Mouse (Mus musculus): Measurements from ENCODE around the gene Arl15.

Arl15 gene

DNA sequence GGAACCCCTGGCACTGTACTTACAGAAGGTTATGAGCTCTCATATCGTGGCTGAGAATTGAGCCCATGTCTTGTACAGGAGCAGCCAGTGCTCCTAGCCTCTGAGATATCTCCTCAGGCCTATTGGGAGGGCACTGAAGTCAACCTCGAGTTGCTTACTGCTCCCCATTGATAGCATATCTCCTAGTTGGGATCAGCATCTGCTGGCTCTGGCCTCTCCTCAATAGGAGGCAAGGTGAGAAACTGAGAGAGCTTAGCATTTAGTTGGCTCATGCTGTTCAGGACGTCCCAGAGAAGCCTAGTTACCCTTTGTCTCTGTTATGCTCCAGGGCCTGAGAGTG is 49.0 kb downstream of the Arl15 start:
- no peak for DNase-seq (ENCODE audit: extremely low spot score, low spot score)

DNA sequence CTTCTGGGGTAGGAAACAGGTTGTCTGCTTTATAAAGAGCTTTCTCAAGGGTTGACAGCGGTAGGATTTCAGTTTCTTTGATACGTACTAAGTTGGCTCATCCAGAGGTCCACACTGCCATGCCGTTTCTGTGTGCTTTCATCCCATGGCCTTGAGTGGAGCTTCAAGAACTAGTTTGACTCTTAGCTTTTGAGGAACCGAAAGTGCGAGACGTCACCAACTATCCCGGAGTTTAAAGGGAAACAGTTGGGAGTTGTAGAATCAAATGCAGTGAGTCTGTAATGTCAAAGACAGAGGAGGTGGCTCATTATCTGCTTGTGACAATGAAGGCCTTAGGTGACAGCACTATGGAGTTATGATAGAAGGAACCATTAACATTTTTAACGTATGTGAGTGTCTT is 49.6 kb downstream of the Arl15 start:
- DNase-seq (ENCODE audit: extremely low spot score, low spot score) = no peak

DNA sequence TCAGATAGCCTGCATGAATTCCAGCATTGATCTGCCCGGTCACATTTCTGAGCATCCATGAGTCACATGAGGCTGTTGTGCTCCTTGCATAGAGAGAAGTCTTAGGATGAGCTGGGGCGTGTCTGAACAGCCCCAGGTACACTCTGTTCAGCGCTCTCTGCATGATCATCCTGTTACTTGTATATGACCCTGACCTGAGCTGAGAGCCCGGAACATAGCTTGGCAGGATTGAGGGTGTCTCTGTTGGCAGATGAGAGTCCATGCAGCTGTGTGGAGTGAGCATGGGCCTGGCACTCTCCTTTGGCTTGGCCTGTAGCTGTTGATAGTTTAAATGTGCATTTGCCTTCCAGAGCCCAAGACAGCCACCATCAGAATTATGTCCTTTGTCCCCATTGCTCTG is 50.4 kb downstream of the Arl15 start:
- no peak for DNase-seq (ENCODE audit: extremely low spot score, low spot score)

DNA sequence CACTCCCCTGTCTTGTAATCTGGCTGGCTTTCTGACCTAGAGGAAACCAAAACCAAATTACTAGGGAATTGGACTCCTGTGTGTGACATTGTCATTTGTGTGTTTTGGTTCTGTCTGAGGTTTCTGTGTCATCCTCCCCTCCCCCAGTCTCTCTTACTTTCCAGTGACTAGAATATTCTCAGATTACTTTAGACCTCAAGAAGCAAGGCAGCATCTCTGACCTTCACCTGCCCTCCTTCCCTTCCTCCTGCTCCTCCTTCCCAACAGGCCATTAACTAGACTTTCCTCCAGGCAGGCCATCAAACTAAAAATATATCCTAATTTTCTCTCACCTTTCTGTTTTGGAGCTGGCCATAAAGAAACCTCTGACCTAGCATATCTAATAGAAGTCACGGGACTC is 50.9 kb downstream of the Arl15 start:
- no peak for DNase-seq (ENCODE audit: extremely low spot score, low spot score)

DNA sequence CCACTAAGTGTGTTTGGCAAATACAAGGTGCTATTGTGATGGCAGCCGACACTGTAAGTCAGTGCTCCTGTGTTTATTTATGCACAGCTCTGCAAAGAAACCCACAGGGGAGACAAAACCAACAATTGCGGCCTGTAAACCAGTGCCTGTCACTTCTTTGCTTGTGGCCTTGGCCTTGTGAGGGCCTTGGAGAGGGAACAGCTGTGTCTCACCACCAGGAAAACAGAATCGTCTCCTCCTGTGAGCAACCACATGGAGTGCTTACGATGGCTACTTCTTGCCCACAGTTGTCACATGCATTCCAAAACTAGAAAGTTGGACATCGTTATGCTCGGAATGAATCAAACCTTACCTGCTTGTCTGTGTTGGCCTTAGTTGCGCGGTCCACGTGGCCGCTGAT is 52.1 kb downstream of the Arl15 start:
- DNase-seq (ENCODE audit: extremely low spot score, low spot score) = no peak

DNA sequence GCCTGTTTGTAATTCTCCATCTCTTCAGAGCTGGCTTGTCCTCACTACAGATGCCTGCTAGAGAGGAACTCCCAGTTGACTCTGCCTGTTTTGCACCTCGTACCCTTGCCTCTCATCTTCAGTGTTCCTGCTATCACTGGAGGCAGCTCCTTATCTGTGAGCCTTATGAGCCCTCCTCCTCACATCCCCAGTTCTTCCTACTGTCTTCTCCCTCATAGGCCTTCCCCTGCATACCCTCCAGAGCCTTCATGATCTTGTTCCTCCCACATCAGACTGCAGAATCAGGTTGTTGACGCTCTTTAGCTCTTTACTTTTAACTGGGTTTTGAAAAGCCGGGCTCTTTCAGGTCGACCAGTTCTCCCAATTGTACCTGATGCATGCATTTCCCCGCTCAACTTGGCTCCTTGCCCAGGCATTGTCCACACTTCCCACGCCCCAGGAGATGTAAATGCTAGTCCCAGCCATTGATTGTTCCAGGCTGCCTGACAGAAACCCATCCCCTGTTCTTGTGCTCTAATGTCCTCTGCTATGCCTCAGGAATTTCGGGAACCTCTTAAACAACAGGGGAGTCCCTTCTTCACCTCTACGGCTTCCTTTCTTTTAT is 56.2 kb downstream of the Arl15 start:
- DNase-seq (ENCODE audit: extremely low spot score, low spot score) = no peak

DNA sequence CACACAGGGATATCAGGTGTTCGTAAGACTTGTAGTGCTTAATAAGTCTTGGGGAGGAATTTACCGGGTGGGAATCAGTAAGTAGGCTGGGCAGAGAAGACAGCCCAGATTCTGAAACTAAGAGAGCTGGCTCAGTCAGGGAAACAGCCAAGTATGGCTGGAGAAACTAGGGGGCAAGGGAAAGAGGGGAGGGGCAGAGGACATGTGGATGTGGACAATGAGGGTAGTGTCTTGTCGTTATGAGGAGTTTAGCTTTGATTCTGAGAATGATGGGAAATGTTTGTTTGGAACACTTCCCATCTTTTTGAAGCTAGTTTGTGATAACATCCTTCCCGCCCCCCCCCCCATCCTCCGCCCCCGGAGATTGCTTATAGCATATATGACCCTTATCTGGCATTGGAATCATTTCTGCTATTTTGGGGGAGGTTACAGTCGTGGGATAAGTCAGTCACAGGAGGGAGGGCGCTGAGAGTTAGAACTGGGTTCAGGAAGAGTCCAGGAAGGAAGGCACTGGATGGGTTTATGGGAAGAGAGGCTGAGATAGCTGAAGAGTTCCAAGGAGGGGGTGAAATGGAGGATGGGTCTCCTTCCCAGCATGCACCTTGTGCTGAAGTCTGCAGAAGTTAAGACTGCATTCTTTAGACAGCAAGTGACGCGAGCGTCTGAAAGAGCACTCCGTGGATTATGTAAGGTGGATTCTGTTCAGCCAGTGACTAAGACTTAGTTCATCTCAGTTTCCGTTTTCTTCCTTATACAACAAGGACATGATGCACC is 57.5 kb downstream of the Arl15 start:
- no peak for DNase-seq (ENCODE audit: extremely low spot score, low spot score)

DNA sequence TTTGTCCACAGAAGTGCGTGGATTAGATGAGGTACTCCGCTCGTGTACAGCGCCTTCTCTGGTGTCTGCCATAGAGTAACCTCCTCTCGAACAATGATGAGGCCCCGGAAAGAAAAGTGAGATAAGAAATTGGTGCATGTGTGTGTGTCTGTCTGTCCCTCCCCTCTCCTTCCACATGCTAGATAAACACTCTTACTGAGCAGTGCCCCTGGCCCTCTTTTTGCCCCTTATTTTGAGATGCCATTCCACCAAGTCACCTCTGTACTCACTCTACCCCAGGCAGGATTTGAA is 58.0 kb downstream of the Arl15 start:
- DNase-seq (ENCODE audit: extremely low spot score, low spot score) = no peak

DNA sequence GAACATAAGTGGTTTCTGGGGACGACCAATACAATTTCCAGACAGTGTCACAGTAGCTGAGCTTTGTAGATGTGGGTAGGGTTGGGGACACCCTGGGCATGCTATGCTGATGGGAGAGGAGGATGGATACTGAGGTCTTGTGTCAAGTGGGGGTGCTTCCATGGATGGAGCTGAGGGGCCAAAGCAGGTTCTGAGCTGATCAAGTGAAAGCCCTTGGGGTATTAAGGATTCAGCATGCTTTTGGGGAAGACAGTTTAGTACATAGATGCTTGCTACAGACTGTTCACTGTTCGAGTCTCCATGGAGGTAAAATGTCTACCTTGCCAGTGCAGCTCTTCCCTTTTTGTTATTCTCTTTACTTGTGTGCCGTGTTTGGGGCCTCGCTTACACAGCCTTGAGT is 59.8 kb downstream of the Arl15 start:
- no peak for DNase-seq (ENCODE audit: extremely low spot score, low spot score)

DNA sequence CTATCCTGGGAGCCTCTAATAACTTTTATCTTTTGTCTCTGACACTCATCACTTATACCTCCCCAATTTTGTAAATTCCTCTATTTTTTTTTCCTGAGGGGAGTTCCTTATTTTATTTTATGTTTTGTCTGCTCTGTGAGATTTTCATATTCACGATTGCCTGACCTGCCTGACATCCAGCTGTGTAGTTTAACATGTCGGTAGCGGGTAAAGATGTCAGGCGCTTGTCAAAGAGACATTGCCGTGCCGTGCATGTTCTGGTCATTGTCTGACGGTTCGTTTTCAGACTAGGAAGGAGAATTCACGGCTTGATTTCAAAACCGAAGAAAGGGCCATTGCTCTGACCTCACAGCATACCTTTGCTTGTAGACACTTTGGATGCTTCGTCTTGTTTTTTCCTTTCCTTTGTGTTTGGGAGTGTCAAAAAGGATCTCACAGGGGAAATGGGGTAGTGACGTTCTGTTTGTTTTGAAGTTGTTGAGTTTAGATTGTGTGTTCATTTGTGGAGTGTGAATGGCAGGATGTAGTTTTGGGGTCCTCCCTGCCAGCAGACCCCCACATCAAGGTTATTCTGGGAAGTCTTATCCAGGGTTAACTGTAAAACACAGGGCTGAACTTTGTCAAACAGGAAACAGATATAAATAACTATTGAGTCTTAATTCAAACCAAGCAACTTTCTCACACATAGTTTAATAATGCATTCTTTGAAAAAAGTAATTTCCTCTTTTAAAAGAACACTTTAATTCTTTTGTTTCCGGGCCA is 60.4 kb downstream of the Arl15 start:
- DNase-seq (ENCODE audit: extremely low spot score, low spot score) = no peak

DNA sequence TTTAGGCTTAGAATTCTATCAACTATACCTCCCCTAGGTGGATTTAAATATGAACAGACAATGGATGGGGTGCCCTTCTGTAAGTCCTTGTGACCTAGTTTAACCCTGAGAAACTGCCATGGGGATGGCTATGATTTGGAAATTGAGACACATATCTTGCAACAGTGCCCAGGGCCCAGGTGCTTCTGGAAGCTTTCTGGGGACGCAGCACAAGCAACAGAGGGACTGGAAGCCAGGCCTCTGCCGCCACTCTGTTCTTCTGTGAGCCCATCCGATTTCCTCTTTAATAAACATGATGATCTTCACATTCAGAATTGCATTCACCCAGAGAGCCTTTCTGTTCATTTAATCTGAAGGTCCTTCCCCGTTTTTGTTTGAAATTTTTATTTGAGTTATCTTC is 62.6 kb downstream of the Arl15 start:
- no peak for DNase-seq (ENCODE audit: extremely low spot score, low spot score)

DNA sequence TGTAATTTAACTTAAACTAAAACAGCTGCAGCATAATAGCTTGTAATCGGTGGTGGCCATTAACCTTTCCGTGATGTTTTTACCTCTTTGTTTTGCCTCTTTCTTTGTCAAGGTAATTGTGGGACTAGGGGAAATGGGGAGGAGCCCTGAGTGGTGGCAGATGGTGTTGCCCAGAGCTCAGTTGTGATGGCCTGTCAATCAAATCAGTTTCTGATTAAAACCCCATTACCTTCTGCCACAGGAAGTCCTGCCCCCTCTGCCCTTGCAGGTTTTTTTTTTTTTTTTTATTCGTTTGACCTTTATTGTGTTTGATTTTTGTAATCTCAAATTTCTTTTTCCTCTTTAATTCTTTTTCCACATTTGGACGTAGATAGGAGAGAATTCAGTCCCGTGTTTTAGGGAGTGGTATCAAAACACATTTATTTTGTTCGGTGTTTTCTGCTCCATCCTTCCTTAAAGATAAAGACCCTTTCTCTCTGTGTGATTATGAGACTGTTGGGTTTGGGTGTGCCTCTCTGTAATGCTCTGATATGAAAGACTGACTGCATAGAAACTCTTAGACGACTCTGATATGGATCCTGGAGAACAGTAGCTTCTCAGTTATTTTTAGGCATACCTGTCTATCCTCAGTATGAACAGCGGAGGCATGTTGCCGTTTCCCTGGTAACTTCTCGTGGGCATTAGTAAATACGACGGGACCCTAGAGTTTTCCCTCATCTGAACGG is 64.5 kb downstream of the Arl15 start:
- no peak for DNase-seq (ENCODE audit: extremely low spot score, low spot score)

DNA sequence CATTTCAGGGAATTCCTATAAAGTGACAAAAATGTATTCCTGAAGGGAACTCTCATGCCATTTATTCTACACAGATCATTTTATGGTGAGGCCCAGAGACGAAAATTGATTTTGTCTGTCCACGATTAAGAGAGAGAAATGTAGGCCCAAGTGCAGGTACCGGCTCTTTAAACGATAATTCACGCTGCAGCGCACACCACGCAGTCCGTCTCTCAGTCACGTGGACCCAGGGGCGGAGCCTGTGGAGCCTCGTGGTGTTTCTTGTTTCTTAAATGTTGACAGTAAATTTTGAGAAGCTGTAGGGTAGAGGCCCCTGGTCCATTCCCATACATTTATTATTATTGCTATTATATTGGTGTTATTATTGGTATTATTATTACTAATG is 65.1 kb downstream of the Arl15 start:
- no peak for DNase-seq (ENCODE audit: extremely low spot score, low spot score)

DNA sequence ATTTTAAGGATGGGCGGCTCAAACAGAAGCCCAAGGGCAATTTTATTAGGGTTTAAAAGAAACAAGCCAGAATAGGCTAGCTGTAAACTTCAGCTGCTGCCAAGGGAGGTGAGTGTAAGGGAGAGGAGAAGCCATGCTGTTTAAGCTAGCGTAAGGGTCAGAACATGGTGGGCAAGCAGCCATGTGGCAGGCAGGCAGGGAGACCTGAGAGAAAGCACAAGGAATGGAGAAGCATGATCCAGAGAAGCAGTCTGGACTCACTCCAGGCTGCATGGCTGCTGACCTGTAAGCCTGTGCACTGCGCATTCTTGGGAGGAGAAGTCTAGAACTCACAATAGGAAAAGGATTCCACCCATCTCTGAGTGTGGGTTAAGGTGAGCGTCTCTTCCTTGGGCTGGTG is 66.5 kb downstream of the Arl15 start:
- DNase-seq (ENCODE audit: extremely low spot score, low spot score) = no peak

DNA sequence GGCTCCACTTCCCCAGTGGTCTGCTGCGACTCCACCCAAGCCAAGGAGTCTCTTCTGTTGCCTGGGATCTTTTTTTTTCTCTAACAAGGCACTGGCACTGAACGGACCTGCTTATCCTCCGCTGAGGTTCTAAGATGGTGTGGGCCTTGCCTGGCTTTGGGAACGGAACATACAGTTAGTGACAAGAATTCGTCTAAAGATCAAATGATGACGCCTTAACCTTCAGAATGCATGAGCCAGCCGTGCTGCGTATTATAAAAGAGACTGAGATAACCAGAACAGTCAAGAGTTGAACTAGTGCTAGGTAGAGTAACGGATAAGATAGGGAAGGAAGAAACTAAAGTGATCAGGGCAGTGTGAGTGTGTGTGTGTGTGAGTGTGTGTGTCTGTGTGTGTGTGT is 66.9 kb downstream of the Arl15 start:
- DNase-seq (ENCODE audit: extremely low spot score, low spot score) = no peak

DNA sequence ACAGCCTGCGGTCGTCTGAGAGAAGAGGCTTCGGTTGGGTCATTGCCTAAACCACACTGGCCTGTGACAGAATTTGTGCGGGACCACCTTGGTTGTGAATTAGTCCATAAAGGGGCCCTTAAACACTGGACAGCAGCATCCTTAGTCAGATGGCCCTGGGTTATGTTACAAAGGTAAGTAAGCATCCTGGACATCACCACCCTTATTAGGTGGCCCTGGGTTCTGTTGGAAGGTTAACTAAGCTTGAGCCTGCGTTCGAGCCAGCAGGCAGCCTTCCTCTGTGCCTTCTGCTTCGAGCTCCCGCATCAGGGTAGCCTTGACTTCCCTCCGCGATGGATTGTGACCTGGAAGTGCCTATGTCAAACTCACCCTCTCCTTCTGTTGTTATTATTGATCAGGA is 68.6 kb downstream of the Arl15 start:
- no peak for DNase-seq (ENCODE audit: extremely low spot score, low spot score)

DNA sequence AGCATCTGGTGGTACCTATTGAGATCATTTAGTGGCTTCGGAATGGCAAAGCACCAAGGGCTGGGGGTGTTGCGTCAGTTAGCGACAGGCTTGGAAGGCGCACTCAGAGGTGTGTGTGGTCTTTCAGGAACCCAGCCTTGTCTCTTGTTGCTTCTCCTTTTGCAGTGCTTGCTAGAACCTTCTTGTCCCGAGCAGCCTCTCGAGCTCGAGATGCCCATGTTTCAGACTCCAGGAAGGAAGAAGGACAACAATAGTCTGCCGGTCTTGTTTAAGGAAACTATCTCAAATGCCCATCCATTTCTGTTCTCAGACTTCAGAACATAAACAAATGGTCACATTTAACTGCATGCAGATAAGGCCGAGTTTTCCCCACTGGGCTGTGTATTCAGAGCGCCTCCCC is 69.4 kb downstream of the Arl15 start:
- no peak for DNase-seq (ENCODE audit: extremely low spot score, low spot score)

DNA sequence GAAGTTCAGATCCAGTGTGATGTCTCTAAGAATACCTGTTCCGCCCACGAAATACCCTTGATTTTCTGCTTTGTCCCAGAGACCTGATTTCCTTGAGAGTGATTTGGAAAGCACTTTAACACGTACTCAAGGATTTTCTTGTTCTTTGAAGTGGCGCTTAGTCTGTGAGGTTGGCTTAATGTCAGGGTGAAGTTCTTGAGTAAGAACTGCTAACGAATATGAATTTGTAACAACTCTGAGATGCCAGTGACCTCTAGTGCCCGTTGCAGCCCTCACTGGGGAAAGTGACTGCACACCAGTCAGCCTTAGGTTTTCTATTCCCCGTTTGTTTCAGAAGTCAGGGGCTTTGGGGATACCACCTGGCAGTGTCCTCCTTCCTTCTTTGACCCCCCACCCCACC is 70.0 kb downstream of the Arl15 start:
- DNase-seq (ENCODE audit: extremely low spot score, low spot score) = no peak

DNA sequence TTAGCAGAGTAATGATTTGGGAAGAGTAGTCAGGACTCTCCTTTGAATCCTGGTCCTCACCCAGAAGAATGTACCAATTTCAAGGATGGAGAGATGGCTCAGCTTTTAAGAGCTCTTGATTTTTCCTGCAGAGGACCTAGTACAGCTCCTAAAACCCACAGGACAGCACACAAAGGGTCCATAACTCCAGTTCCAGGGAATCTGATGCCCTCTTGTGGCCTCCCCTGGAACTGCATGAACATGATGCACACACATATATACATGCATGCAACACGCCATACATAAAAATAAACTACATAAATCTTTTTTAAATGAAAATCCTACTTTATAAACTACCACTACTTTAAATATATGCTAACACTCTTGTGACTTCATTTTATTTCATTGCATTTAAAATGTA is 70.6 kb downstream of the Arl15 start:
- DNase-seq (ENCODE audit: extremely low spot score, low spot score) = peak; percentile 85

DNA sequence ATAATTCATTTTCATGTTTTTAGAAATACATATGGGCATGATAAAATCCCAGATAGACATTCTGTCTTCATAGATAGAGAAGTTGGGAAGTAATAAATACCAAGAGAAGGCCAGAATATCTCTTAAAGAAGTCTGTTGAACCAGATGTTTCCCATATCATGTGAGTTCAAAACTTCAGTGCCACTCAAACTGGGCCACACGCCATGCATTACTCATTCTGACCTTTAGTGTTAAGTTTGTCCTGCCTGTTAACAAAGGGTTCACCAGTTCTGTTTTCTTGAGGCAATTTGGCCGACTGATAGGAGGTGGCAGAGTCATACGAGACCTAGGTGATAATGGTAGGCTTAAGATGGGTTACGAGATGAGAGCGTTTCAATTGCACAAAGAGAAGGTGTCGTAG is 71.1 kb downstream of the Arl15 start:
- no peak for DNase-seq (ENCODE audit: extremely low spot score, low spot score)

DNA sequence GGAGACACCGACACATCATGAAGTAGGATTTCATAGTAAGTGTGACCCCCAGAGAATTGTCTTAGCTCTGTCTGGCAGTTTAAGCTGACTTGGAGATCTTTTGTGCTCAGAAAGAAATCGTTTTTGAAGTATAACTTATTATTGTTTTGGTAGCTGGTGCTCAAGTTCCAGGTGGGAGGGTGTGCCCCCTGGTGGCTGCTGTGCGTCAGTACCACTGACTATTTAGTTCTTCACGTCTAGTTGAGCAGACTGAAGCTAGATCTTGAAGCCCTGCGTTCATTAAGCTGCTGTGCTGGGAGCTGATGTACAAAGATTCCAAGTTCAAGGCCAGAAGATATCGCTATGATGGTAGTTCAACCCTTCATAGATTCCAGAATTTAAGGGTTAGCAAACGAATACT is 71.5 kb downstream of the Arl15 start:
- peak; percentile 63 for DNase-seq (ENCODE audit: extremely low spot score, low spot score)

DNA sequence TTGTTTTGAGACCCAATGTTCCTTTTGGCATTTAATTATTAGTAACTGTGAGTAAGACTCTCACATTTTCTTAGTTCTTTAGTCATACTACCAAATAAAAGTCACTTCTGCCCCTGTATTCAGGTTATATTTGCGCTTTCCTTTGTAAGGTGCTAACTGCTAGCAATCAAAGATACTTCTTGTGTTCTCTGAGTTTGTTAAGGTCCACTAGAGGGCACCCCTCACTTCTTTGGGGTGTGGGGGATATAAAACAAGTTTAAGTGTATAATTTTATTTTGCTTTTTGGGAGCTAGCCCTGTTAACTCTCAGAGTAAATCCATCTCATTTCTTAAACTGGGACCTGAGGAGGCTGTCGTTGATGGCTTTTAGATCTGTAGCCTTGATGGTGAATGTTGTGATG is 73.4 kb downstream of the Arl15 start:
- no peak for DNase-seq (ENCODE audit: extremely low spot score, low spot score)
